Mouse (Mus musculus) monocyte, adult 5-6 weeks (primary cell): ENCODE data around the gene Pirb. TPM values are rescaled to one million over a fixed set of nuclear protein-coding genes. Genes with fewer than 3 reads are reported as not detected.
A peak's percentile ranks its signal among the peaks of the same experiment; 100 is the strongest.
"Not testable (repeated sequence)": the region's sequence is repeated elsewhere in the genome, so short reads cannot be mapped to it uniquely, and the experiment has no call there.

Experiments
- ATAC-seq: fragments of 153-309, 156-312 bp; replicated peaks from 2 replicates; pipeline ENCODE4 v1.8.0; 2017; ENCODE audit warnings: mild to moderate bottlenecking; ENCODE audit not compliant: low TSS enrichment, insufficient number of reproducible peaks, severe bottlenecking, poor library complexity, low FRiP score
- total RNA-seq: library from RNA; stranded (forward); fragments of 200-1000, 200-491, 200-594 nt; gene quantifications from 3 replicates; pipeline ENCODE4 v1.2.3, GENCODE M21; 2017

The Pirb gene
- total RNA-seq = 111 to 159 TPM (median 138 TPM) in 3 replicates

DNA sequence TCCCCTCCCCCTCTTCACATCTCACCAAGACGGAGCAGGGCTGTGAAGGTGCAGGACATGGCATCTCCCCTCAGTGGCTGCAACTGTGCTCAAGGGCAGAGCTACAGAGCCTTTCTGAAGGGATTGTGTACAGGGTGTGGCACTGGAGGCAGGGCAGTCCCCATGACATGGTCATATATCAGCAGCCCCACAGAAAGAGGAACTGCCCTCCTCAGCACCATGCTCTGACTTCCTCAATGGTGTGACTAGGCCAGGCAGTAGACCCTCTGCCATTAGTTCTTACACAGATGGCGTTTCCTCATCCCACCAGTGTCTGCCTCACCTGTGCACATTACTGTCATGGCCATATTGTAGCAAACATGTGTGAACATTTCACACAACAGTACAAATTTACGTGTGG, at the start of gene Pirb:
Gene Pirb, minus strand, starts transcription at position 124 of the 400 bp plus-strand sequence.
- ATAC-seq = not testable (repeated sequence)

DNA sequence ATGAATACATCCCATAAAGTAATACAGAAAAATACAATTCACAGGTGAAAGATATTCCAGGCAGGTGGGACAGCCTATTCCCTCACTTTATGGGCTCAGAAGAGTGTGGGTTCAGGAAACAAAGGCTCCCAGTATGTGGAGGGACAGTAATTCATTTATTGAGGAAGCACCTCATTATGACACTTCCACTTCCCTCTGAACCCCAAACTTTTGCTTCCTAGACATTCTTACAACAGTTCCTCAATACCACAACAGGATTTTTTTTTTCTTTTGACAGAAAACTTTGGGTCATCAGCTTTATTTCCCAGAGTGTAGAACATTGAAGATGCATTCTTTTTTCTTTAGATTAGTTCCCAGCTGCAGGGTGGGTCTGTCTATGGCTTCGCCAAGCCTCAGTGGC, 12.5 kb upstream of the Pirb start:
- ATAC-seq = not testable (repeated sequence)

DNA sequence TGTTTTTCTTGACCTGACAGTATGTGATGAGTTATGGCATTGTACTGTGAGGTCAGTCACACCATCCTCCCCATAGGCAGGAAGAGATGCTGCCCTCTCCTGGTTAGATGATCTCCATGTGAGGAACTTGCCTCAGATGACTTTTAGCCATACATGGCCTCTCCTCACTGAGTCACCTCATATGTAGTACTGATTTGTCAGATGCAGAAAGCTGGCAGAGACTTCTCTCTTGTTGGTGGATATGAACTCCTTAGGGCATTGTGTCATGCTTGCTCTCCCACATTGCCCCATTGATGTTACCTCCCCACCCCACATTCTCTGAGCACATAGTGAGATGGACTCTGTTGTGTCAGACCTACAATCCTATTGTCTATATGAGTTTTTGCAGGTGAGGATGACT, 5.3 kb upstream of the Pirb start:
- ATAC-seq = peak; percentile 75; the same call in 1 of the 2 replicates

DNA sequence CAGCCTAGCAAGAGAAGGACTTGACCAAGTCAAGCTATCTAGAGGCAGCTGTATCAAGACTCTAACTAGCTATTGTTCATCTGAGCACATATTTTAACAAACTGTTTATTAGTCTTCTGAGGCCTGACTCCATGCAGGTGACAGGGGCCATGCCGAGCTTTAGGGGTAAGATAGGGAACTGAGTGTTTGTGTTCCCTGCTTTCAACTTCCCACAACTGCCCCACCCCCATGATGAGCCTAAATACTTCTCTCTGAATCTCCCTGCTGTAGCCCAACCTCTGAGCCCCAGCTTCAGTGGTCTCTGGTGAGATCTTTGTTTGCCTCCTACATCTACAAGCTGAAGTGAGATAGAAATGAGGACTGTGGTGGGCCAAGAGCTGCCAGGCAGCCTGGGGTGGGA, 4.9 kb downstream of the Pirb start:
- peak; percentile 48; the same call in 1 of the 2 replicates for ATAC-seq

DNA sequence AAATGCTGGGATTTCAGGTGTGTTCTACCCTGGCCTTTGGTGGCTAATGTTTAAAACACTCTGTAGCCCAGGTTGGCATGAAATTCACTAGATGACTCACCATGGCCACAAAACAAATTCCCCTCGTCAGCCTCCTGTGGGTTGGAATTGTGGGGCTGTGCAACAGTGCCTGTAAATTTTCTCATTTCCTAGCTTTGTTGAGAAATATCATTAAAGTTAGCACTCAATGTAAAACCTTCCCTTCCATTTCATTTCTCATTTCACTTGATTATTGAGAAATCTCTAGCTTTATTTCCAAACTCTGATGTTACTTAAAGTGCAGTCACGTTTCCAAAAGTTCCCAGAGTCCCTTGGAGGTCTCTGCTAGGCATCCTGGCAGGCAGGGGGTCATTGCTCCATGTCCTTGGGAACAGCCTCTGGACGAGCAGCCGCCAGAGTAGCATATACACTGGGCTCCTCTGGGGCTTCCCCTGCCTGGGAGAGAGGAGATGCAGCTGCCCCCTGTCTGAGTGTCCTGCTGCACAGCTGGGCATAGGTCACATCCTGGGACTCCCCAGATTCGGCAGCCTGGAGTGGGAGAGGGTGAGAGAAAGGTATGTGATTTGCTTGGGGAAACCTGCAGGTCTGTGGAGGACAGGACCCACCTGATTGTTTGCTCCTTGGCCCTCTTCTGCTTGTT, 7.8 kb downstream of the Pirb start:
- ATAC-seq = peak; percentile 28; the same call in 1 of the 2 replicates

DNA sequence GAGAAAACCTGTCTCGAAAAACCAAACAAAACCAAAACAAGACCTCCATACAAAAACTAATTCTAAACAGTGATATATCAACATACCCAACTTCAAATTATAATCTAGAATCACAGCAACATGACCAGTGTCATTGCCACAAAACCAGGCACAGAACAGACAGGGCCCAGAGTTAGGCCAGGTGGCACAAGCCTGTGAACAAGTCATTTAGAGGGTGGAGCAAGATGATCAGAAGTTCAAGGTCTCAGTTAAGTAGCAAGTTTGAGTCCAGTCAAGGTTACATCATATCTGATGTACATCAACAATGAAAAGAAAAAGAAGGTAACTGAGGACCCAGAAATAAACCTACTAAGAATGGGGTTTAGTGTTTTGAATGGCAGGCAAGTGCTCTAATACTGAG, 11.2 kb downstream of the Pirb start:
- ATAC-seq = no peak

DNA sequence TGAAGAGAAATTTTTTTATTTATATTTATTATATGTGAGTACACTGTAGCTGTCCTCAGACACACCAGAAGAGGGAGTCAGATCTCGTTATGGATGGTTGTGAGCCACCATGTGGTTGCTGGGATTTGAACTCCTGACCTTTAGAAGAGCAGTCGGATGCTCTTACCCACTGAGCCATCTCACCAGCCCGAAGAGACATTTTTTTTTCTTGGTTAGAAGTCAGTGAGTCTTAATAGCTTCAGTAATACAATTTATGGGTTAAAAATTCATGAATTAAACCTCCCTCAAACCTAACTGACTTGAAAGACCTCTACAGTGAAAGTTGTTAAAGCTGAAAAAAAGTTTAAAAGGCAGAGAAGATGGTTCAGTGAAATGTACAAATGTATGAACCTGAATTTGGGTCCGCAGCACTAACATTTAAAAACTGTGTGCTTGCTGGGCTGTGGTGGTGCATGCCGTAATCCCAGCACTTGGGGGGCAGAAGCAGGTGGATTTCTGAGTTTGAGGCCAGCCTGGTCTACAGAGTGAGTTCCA, 11.7 kb downstream of the Pirb start:
- ATAC-seq = not testable (repeated sequence)

DNA sequence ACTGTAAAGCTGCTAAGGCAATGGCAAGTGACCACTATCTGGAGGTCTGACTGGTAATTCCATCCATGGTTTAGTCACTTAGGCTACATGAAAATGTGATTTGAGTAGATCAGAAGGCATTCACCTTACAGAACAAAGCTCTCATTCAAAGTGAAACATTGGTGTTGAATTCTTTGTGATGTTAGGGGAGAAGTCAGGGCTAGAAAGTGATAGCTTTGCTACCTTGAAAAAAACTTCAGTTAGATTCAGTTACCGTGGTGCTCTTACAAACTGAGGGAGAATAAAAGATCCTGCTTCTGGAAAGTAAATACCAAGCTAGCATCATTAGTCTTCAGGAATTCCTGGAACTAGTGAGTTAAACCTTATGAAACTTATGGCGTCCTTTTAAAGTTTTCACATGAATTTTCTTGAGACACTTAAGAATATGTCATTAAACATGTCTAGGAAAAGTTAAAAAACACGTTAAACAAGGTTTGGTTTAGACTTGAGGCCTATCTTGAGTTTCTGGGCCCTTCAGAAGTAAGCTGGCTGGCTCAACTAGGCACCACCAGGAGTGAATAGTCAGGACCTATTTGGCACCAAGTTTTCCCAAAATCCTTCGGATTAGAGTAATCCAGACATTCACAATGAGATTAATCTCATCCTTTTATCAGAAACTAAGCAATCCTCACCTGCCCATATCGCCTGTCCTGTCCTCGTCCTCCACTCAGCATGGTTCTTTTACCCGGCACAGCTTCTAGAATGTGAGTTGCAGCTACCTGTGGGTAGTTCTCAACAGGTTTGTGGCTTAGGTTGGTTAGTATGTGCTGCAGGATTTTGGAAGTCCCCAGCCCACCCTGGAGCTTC, 12.4 kb downstream of the Pirb start:
- ATAC-seq = no peak

DNA sequence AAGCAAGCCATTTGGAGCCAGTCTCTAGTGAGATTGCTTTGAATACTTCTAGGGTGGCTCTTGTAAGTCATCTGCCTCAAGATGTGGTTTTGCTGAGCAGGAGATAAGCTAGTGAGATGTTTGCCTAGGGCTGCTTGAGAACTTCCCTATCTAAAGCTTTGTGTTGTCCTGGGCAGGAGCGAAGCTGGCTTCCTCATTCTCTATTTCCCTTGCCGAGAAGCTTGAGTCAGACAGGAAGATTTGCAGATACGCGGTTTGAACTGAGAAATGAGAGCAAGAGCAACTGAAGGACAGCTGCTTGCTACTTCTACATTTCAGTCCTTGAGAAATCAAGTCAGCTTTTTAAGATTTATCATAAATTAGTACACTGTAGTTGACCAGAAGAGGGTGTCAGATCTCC, 13.2 kb downstream of the Pirb start:
- peak; percentile 64 for ATAC-seq

DNA sequence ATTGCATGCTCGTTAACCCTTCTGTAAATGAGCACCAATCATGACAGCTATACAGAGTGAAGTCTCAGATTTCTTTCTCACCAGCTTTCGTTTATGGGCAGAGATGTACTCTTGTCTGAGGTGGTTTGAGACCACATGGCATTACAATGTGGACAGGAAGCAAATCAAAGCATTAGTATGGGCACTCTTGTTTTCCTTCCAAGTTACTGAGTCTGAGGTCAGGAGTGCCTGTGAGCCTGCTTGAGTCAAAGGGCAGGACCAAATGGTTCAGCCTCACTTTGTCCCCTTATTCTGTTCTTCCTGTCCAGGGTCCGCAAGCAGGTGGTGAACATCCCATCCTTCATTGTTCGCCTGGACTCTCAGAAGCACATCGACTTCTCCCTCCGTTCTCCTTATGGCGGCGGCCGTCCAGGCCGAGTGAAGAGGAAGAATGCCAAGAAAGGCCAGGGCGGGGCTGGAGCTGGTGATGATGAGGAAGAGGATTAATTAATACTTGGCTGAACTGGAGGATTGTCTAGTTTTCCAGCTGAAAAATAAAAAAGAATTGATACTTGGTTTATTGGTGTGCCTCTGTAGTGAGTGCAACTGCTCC, 13.8 kb downstream of the Pirb start:
- ATAC-seq = no peak

DNA sequence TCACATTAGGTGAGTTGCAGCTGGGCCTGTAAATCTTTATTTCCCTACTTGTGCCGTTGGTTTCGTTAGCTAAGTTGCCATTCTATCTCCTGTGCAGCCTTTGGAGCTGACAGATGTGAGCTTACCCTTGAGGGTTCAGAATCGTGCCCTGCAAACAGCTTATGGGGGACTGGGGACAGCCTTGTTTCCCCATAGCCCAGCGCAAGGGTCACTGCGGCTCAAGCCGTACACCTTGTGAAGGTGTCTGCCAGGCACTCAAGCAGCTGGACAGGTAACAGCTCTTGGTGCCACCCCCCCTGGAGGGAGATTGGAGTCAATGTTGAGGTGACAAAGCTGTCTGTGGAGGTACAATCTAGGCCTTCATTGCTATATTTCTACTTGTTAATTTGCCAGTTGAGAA, 14.3 kb downstream of the Pirb start:
- no peak for ATAC-seq

DNA sequence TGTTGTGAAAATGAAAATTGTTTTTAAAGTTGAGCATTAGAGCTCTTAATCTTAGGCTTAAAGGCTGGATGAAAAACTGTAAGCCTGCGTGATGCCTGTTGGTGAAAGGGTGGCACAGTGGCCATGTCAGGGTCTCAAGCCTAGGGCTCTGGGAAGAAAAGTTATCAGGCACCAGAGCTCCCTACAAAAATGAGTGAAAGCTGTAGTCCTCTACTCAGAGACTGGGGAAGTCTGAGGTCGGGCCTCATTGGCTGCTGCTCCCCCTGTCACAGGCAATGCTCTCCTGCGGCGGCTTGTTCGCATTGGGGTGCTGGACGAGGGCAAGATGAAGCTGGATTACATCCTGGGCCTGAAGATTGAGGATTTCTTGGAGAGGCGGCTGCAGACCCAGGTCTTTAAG, 14.7 kb downstream of the Pirb start:
- ATAC-seq = not testable (repeated sequence)

DNA sequence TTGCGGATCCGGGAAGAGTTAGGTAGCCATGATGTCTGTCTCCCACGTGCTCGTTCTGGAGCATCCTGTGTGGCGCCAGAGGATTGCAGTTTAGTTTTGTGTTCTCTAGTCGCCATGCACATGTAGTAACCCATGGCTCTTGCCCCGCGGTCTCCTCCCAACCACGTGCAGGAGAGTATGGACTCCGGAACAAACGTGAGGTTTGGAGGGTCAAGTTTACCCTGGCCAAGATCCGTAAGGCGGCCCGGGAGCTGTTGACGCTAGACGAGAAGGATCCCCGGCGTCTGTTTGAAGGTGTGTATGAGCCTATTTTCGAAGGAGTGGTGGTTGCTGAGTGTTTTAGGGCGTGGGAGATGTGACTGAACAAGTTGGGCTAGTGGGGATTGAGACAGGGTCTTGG, 15.7 kb downstream of the Pirb start:
- ATAC-seq = peak; percentile 2; the same call in 1 of the 2 replicates

DNA sequence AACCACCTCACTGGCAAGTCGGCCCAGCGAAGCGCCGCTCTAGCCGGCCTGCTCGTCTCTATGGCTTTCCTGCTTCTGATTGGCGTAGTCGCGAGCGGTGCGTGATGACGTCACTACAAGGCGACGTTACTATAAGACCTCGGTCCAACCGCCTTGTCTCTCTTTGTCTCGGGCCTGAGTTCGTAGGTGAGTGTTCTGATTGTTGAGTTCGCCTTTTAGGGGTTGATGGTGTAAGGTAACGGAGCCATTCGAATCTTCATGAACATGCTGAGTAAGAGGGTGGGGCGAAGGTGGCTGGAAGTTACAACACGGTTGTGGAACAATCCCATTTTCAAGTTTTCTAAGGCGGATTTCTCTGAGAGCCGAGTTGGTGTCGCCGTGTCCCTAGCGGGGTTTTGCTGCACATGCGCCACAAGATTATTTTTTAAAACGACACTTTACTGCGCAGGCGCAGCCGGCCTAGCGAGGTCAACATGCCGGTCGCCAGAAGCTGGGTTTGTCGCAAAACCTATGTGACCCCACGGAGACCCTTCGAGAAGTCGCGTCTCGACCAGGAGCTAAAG, 16.2 kb downstream of the Pirb start, which contains the start of gene Rps9:
Gene Rps9, plus strand, starts transcription at position 115 of the 563 bp plus-strand sequence.
- peak; percentile 84 for ATAC-seq

DNA sequence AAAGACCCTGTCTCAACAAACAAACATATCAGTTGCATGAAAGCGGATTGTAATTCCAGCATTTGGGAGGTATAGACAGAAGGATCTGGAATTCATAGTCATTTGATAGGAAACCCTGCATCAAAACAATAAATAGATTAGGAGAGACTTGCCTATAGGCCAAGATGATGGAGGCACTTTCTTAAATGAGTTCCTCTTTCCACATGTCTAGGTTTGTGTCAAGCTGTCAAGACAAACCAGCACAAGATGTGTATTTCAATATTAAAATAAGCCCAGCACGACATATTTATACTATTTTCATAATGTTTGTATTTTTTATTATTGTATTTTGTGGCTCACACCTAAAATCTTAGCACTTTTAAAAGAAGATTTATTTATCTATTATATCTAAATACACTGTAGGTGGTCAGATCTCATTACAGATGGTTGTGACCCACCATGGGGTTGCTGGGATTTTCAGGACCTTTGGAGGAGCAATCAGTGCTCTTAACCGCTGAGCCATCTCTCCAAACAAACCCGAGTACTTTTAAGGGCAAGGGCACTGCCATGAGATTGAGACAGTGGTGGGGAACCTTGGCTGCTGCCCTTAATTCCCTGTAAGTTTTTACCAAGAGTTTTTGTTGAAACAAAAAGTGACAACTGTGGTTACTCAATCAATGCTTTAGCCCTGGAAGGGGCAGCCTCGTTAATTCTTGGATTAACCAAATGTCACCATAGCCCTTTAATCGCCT, 16.9 kb downstream of the Pirb start:
- ATAC-seq = no peak

DNA sequence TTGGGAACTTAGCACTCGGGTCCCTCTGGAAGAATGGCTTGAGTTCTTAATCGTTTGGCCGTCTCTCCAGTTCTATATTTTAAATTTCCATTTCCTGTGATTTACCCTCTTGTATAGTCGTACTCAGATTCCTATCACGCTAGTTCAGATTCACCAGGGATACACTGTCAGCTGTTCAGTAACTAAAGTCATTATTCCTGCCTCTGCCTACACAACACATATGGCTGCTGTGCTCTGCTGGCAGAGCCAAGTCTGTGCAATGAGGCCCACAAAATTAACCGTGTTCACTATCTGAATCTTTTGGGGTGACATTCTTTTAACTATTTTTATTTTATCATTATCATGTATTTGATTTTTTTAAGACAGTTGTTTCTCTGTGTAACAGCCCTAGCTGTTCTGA, 21.7 kb downstream of the Pirb start:
- ATAC-seq = no peak

DNA sequence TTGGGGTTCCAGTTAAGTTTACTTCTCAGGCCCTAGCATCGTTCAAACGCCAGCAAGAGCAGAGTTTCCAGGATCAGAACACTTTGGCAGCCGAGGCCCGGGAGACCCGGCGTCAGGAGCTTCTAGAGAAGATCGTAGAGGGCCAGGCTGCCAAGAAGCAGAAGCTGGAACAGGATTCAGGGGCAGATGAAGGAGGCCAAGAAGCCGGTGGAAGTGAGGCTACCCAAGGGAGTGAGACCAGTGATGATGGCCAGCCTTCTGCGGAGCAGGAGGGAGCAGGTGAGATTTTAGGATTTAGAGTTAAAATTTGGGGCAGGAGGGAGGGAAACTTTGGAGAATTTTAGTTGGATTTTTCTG, 25.3 kb downstream of the Pirb start:
- not testable (repeated sequence) for ATAC-seq
